Mouse (Mus musculus): ENCODE measurements around the gene Sh3tc1. TPM values are rescaled to one million over a fixed set of nuclear protein-coding genes. Genes with fewer than 3 reads are reported as not detected.

Gene Sh3tc1
- polyA plus RNA-seq, 1 experiment from 2014 or later, result 10.4 TPM

GRCm38 (mm10) chr5:35719880-35720279, 19.9 kb downstream of the Sh3tc1 start:
- no peak overlapping the region for H3K9ac ChIP-seq

GRCm38 (mm10) chr5:35719343-35719742, 20.4 kb downstream of the Sh3tc1 start:
- no peaks in the 10 kb centered on the region for H3K36me3 ChIP-seq
- no peaks in the 10 kb centered on the region for H3K9me3 ChIP-seq (replicated peaks)
- no peak overlapping the region for H3K4me2 ChIP-seq
- H3K9ac ChIP-seq, result no peak overlapping the region
- H3K4me3 ChIP-seq, result no peak overlapping the region
- ATAC-seq (ENCODE audit: insufficient number of reproducible peaks, low FRiP score), result no peak
- H3K27me3 ChIP-seq (replicated peaks), result no peaks in the 10 kb centered on the region
- no peak overlapping the region for H3K27ac ChIP-seq (ENCODE audit: poor library complexity, severe bottlenecking)
- peaks cover 52% of the 10 kb centered on the region for H3K4me1 ChIP-seq (replicated peaks)

More at GRCm38 (mm10) chr5:35719880-35720279, 19.9 kb downstream of the Sh3tc1 start:
- H3K36me3 ChIP-seq, result no peaks in the 10 kb centered on the region
- H3K4me3 ChIP-seq, result no peak overlapping the region
- H3K9me3 ChIP-seq (replicated peaks), result no peaks in the 10 kb centered on the region
- no peak overlapping the region for H3K27ac ChIP-seq (ENCODE audit: poor library complexity, severe bottlenecking)
- H3K4me2 ChIP-seq, result no peak overlapping the region
- 82% methylated on average over 1 of the region's 1 CpGs for WGBS
- ATAC-seq (ENCODE audit: insufficient number of reproducible peaks, low FRiP score), result no peak
- peaks cover 52% of the 10 kb centered on the region for H3K4me1 ChIP-seq (replicated peaks)
- H3K27me3 ChIP-seq (replicated peaks), result no peaks in the 10 kb centered on the region

GRCm38 (mm10) chr5:35718817-35719216, 21.0 kb downstream of the Sh3tc1 start:
- Histone ChIP-seq H3K27ac (ENCODE audit: poor library complexity, severe bottlenecking) (no peak overlapping the region), H3K4me1 (replicated peaks) (peaks cover 49% of the 10 kb centered on the region), H3K9me3 (replicated peaks) (no peaks in the 10 kb centered on the region), H3K9ac (no peak overlapping the region), H3K36me3 (no peaks in the 10 kb centered on the region), H3K4me2 (no peak overlapping the region), H3K27me3 (replicated peaks) (no peaks in the 10 kb centered on the region), H3K4me3 (no peak overlapping the region)
- no peak for ATAC-seq (ENCODE audit: insufficient number of reproducible peaks, low FRiP score)
- WGBS, result 60% methylated on average over 11 of the region's 11 CpGs

GRCm38 (mm10) chr5:35717946-35718345, 21.8 kb downstream of the Sh3tc1 start:
- H3K27me3 ChIP-seq (replicated peaks), result no peaks in the 10 kb centered on the region
- H3K9ac ChIP-seq, result no peak overlapping the region
- no peak overlapping the region for H3K4me3 ChIP-seq
- ATAC-seq (ENCODE audit: insufficient number of reproducible peaks, low FRiP score), result no peak
- H3K36me3 ChIP-seq, result no peaks in the 10 kb centered on the region
- WGBS, result 48% methylated on average over 4 of the region's 4 CpGs
- H3K4me1 ChIP-seq (replicated peaks), result peaks cover 43% of the 10 kb centered on the region
- H3K27ac ChIP-seq (ENCODE audit: poor library complexity, severe bottlenecking), result no peak overlapping the region
- no peaks in the 10 kb centered on the region for H3K9me3 ChIP-seq (replicated peaks)
- no peak overlapping the region for H3K4me2 ChIP-seq

- H3K9ac ChIP-seq, result no peak overlapping the region
- H3K36me3 ChIP-seq, result no peaks in the 10 kb centered on the region
Observed at GRCm38 (mm10) chr5:35717455-35717854, 22.3 kb downstream of the Sh3tc1 start.

GRCm38 (mm10) chr5:35713649-35714354, 26.0 kb downstream of the Sh3tc1 start:
- WGBS, result 41% methylated on average over 13 of the region's 13 CpGs
- Histone ChIP-seq H3K4me3 (no peak overlapping the region), H3K4me2 (no peak overlapping the region), H3K9me3 (replicated peaks) (no peaks in the 10 kb centered on the region), H3K36me3 (no peaks in the 10 kb centered on the region), H3K9ac (no peak overlapping the region), H3K27me3 (replicated peaks) (no peaks in the 10 kb centered on the region), H3K4me1 (replicated peaks) (0 out of 2 replicates have a peak, but pooled peaks cover 10% of the 10 kb centered on the region), H3K27ac (ENCODE audit: poor library complexity, severe bottlenecking) (no peak overlapping the region)
- peak; percentile 72 for ATAC-seq (ENCODE audit: insufficient number of reproducible peaks, low FRiP score)

More at GRCm38 (mm10) chr5:35717455-35717854, 22.3 kb downstream of the Sh3tc1 start:
- H3K27ac ChIP-seq (ENCODE audit: poor library complexity, severe bottlenecking), result no peak overlapping the region
- H3K4me2 ChIP-seq, result no peak overlapping the region
- H3K27me3 ChIP-seq (replicated peaks), result no peaks in the 10 kb centered on the region
- peaks cover 38% of the 10 kb centered on the region for H3K4me1 ChIP-seq (replicated peaks)
- no peak overlapping the region for H3K4me3 ChIP-seq
- H3K9me3 ChIP-seq (replicated peaks), result no peaks in the 10 kb centered on the region
- 76% methylated on average over 5 of the region's 5 CpGs for WGBS
- no peak for ATAC-seq (ENCODE audit: insufficient number of reproducible peaks, low FRiP score)

- 63% methylated on average over 5 of the region's 5 CpGs for WGBS
Observed at GRCm38 (mm10) chr5:35712517-35712916, 27.3 kb downstream of the Sh3tc1 start.

GRCm38 (mm10) chr5:35710931-35711330, 28.9 kb downstream of the Sh3tc1 start:
- Histone ChIP-seq H3K9me3 (replicated peaks) (no peaks in the 10 kb centered on the region), H3K4me3 (no peak overlapping the region), H3K27ac (ENCODE audit: poor library complexity, severe bottlenecking) (no peak overlapping the region), H3K36me3 (no peaks in the 10 kb centered on the region; the same call in 1 of the 2 replicates), H3K27me3 (replicated peaks) (no peaks in the 10 kb centered on the region), H3K9ac (no peak overlapping the region), H3K4me1 (replicated peaks) (0 out of 2 replicates have a peak, but pooled peaks cover 2% of the 10 kb centered on the region), H3K4me2 (no peak overlapping the region)
- no peak for ATAC-seq (ENCODE audit: insufficient number of reproducible peaks, low FRiP score)
- 67% methylated on average over 3 of the region's 3 CpGs for WGBS

More at GRCm38 (mm10) chr5:35712517-35712916, 27.3 kb downstream of the Sh3tc1 start:
- no peaks in the 10 kb centered on the region for H3K9me3 ChIP-seq (replicated peaks)
- H3K36me3 ChIP-seq, result no peaks in the 10 kb centered on the region; the same call in 1 of the 2 replicates
- no peak overlapping the region for H3K4me3 ChIP-seq
- H3K27ac ChIP-seq (ENCODE audit: poor library complexity, severe bottlenecking), result no peak overlapping the region
- H3K4me2 ChIP-seq, result no peak overlapping the region
- no peaks in the 10 kb centered on the region for H3K27me3 ChIP-seq (replicated peaks)
- no peak for ATAC-seq (ENCODE audit: insufficient number of reproducible peaks, low FRiP score)
- H3K9ac ChIP-seq, result no peak overlapping the region
- 0 out of 2 replicates have a peak, but pooled peaks cover 2% of the 10 kb centered on the region for H3K4me1 ChIP-seq (replicated peaks)

- 62% methylated on average over 3 of the region's 3 CpGs for WGBS
- H3K27me3 ChIP-seq (replicated peaks), result no peaks in the 10 kb centered on the region
Observed at GRCm38 (mm10) chr5:35710481-35710880, 29.3 kb downstream of the Sh3tc1 start.

GRCm38 (mm10) chr5:35705411-35705810, 34.4 kb downstream of the Sh3tc1 start:
- Histone ChIP-seq H3K27me3 (replicated peaks) (peaks cover 10% of the 10 kb centered on the region; the same call in 1 of the 2 replicates), H3K27ac (ENCODE audit: poor library complexity, severe bottlenecking) (no peak overlapping the region), H3K4me1 (replicated peaks) (no peaks in the 10 kb centered on the region), H3K36me3 (peaks cover 7% of the 10 kb centered on the region; the same call in 1 of the 2 replicates), H3K4me3 (no peak overlapping the region), H3K9me3 (replicated peaks) (no peaks in the 10 kb centered on the region), H3K9ac (no peak overlapping the region), H3K4me2 (no peak overlapping the region)
- WGBS, result 83% methylated on average over 3 of the region's 3 CpGs
- no peak for ATAC-seq (ENCODE audit: insufficient number of reproducible peaks, low FRiP score)

More at GRCm38 (mm10) chr5:35710481-35710880, 29.3 kb downstream of the Sh3tc1 start:
- 0 out of 2 replicates have a peak, but pooled peaks cover 2% of the 10 kb centered on the region for H3K4me1 ChIP-seq (replicated peaks)
- H3K27ac ChIP-seq (ENCODE audit: poor library complexity, severe bottlenecking), result no peak overlapping the region
- no peak for ATAC-seq (ENCODE audit: insufficient number of reproducible peaks, low FRiP score)
- H3K36me3 ChIP-seq, result no peaks in the 10 kb centered on the region; the same call in 1 of the 2 replicates
- H3K4me3 ChIP-seq, result no peak overlapping the region
- no peak overlapping the region for H3K9ac ChIP-seq
- H3K9me3 ChIP-seq (replicated peaks), result no peaks in the 10 kb centered on the region
- no peak overlapping the region for H3K4me2 ChIP-seq

GRCm38 (mm10) chr5:35703814-35704213, 36.0 kb downstream of the Sh3tc1 start:
- Histone ChIP-seq H3K27me3 (replicated peaks) (peaks cover 17% of the 10 kb centered on the region), H3K4me3 (no peak overlapping the region), H3K4me1 (replicated peaks) (no peaks in the 10 kb centered on the region), H3K27ac (ENCODE audit: poor library complexity, severe bottlenecking) (no peak overlapping the region), H3K36me3 (peaks cover 11% of the 10 kb centered on the region; the same call in 1 of the 2 replicates), H3K9me3 (replicated peaks) (no peaks in the 10 kb centered on the region), H3K4me2 (no peak overlapping the region), H3K9ac (no peak overlapping the region)
- no peak for ATAC-seq (ENCODE audit: insufficient number of reproducible peaks, low FRiP score)
- WGBS, result 90% methylated on average over 4 of the region's 4 CpGs
